Mouse (Mus musculus) intestine, postnatal 0 days (tissue): ENCODE measurements around the gene Svbp. TPM values are rescaled to one million over a fixed set of nuclear protein-coding genes. Genes with fewer than 3 reads are reported as not detected.

Source experiments
- ATAC-seq: fragments of 200-750 bp; cut with Nextera tagmentation; 2 replicates; pipeline ENCODE4 v1.8.0; 2017; ENCODE audit warnings: mild to moderate bottlenecking, moderate TSS enrichment, moderate library complexity
- H3K27ac ChIP-seq: fragments of 300-500 bp; sonication (generic); 2 replicates; pipeline ENCODE4 v1.5.1; 2014; ENCODE audit warnings: mild to moderate bottlenecking, low read depth, low read length, moderate library complexity
- H3K27me3 ChIP-seq: fragments of 300-500 bp; sonication (generic); replicated peaks from 2 replicates; pipeline ENCODE4 v1.6.1; 2014; ENCODE audit warnings: low read length, mixed read lengths; ENCODE audit not compliant: control insufficient read depth, insufficient read depth
- H3K36me3 ChIP-seq: fragments of 300-500 bp; sonication (generic); 2 replicates; pipeline ENCODE4 v1.6.1; 2014; ENCODE audit warnings: mild to moderate bottlenecking, moderate library complexity; ENCODE audit not compliant: control insufficient read depth, insufficient read depth
- H3K4me1 ChIP-seq: fragments of 300-500 bp; sonication (generic); replicated peaks from 2 replicates; pipeline ENCODE4 v1.6.1; 2014; ENCODE audit warnings: antibody characterized with exemption, low read length, mixed read lengths; ENCODE audit not compliant: control insufficient read depth, insufficient read depth
- H3K4me2 ChIP-seq: fragments of 300-500 bp; sonication (generic); replicated peaks from 2 replicates; pipeline ENCODE4 v1.6.1; 2014; ENCODE audit warnings: low read depth, mild to moderate bottlenecking, moderate library complexity
- H3K4me3 ChIP-seq: fragments of 300-500 bp; sonication (generic); 2 replicates; pipeline ENCODE4 v1.5.1; 2014; ENCODE audit warnings: low read depth, low read length
- H3K9ac ChIP-seq: fragments of 300-500 bp; sonication (generic); 2 replicates; pipeline ENCODE4 v1.6.1; 2014; ENCODE audit warnings: mild to moderate bottlenecking, low read depth, low read length
- H3K9me3 ChIP-seq: fragments of 300-500 bp; sonication (generic); 2 replicates; pipeline ENCODE4 v1.6.1; 2016; ENCODE audit warnings: mixed run types; ENCODE audit not compliant: control insufficient read depth
- CTCF ChIP-seq: sonication (generic); IDR thresholded peaks from 2 replicates; pipeline ENCODE4 v1.5.1; 2016; ENCODE audit warnings: low read depth, mild to moderate bottlenecking, control low read depth, antibody characterized with exemption, moderate library complexity
- WGBS: fragments of 180-500 bp; shearing (Covaris S2); extraction: QIAGEN DNeasy Blood & Tissue Kit; methylation state at CpG from one replicate; pipeline ENCODE4 v1.1.7; 2014; 5-methylcytosine and 5-hydroxymethylcytosine counted together
- polyA plus RNA-seq: library from polyadenylated mRNA; unstranded; fragments of >200 nt; fragmentation: Nextera tagmentation; extraction: Ambion mirVana; gene quantifications from 2 replicates; pipeline ENCODE4 v1.2.1, GENCODE M21; 2015

Gene Svbp
- polyA plus RNA-seq, 1 experiment from 2014 or later = 91.6 TPM

- 35% methylated on average over 11 of the region's 11 CpGs for WGBS
- H3K4me3 ChIP-seq = no peak overlapping the region
- TF ChIP-seq CTCF = peak; percentile 55
Observed at GRCm38 (mm10) chr4:119188060-119188785, 6.9 kb upstream of the Svbp start.

GRCm38 (mm10) chr4:119189392-119189791 lies 5.7 kb upstream of the Svbp start:
- H3K4me3 ChIP-seq = no peak overlapping the region
- H3K27ac ChIP-seq = no peak overlapping the region
- no peak overlapping the region for H3K4me2 ChIP-seq
- no peaks in the 10 kb centered on the region for H3K9me3 ChIP-seq
- ATAC-seq = no peak
- no peaks in the 10 kb centered on the region for H3K27me3 ChIP-seq
- no peak for TF ChIP-seq CTCF
- no peak overlapping the region for H3K9ac ChIP-seq
- WGBS = 82% methylated on average over 6 of the region's 6 CpGs
- H3K36me3 ChIP-seq = no peaks in the 10 kb centered on the region
- no peaks in the 10 kb centered on the region for H3K4me1 ChIP-seq

More at GRCm38 (mm10) chr4:119188060-119188785, 6.9 kb upstream of the Svbp start:
- ATAC-seq = no peak
- Histone ChIP-seq H3K27me3 (no peaks in the 10 kb centered on the region; the same call in 1 of the 2 replicates), H3K4me2 (no peak overlapping the region), H3K9ac (no peak overlapping the region), H3K36me3 (no peaks in the 10 kb centered on the region), H3K4me1 (no peaks in the 10 kb centered on the region), H3K9me3 (no peaks in the 10 kb centered on the region), H3K27ac (no peak overlapping the region)

GRCm38 (mm10) chr4:119189864-119190263 lies 5.2 kb upstream of the Svbp start, which contains the start of gene Ermap:
TSS of gene Ermap (minus strand) at chr4:119190011.
- H3K9ac ChIP-seq = no peak within 1 kb of the TSS
- no peak for ATAC-seq
- no peak within 1 kb of the TSS for H3K4me2 ChIP-seq
- TF ChIP-seq CTCF = no peak
- WGBS = 60% methylated on average over 6 of the region's 6 CpGs
- no peak within 1 kb of the TSS for H3K4me3 ChIP-seq
- H3K36me3 ChIP-seq = no peaks in the 10 kb centered on the region
- H3K27me3 ChIP-seq = no peaks in the 10 kb centered on the region
- H3K4me1 ChIP-seq = no peaks in the 10 kb centered on the region
- no peaks in the 10 kb centered on the region for H3K9me3 ChIP-seq
- H3K27ac ChIP-seq = no peak within 1 kb of the TSS

GRCm38 (mm10) chr4:119190618-119191017 lies 4.5 kb upstream of the Svbp start:
- WGBS = 73% methylated on average over 8 of the region's 8 CpGs
- no peaks in the 10 kb centered on the region for H3K27me3 ChIP-seq
- TF ChIP-seq CTCF = no peak

GRCm38 (mm10) chr4:119191273-119191672 lies 3.8 kb upstream of the Svbp start:
- Histone ChIP-seq H3K27ac (no peak overlapping the region), H3K27me3 (no peaks in the 10 kb centered on the region)
- 53% methylated on average over 3 of the region's 3 CpGs for WGBS

More at GRCm38 (mm10) chr4:119190618-119191017, 4.5 kb upstream of the Svbp start:
- Histone ChIP-seq H3K4me2 (no peak overlapping the region), H3K9ac (no peak overlapping the region), H3K4me3 (no peak overlapping the region), H3K4me1 (no peaks in the 10 kb centered on the region), H3K9me3 (no peaks in the 10 kb centered on the region), H3K27ac (no peak overlapping the region), H3K36me3 (no peaks in the 10 kb centered on the region)
- no peak for ATAC-seq

GRCm38 (mm10) chr4:119192757-119193156 lies 2.3 kb upstream of the Svbp start:
- Histone ChIP-seq H3K36me3 (no peaks in the 10 kb centered on the region), H3K27ac (no peak overlapping the region), H3K4me3 (no peak overlapping the region), H3K27me3 (no peaks in the 10 kb centered on the region), H3K9ac (no peak overlapping the region), H3K4me1 (0 out of 2 replicates have a peak, but pooled peaks cover 3% of the 10 kb centered on the region), H3K9me3 (no peaks in the 10 kb centered on the region), H3K4me2 (no peak overlapping the region)
- WGBS = 88% methylated on average over 4 of the region's 4 CpGs
- no peak for TF ChIP-seq CTCF
- ATAC-seq = no peak

More at GRCm38 (mm10) chr4:119191273-119191672, 3.8 kb upstream of the Svbp start:
- H3K9ac ChIP-seq = no peak overlapping the region
- H3K4me3 ChIP-seq = no peak overlapping the region
- no peaks in the 10 kb centered on the region for H3K36me3 ChIP-seq
- TF ChIP-seq CTCF = no peak
- no peaks in the 10 kb centered on the region for H3K9me3 ChIP-seq
- ATAC-seq = no peak
- no peak overlapping the region for H3K4me2 ChIP-seq
- H3K4me1 ChIP-seq = 0 out of 2 replicates have a peak, but pooled peaks cover 3% of the 10 kb centered on the region
